Mouse (Mus musculus) left cerebral cortex, postnatal 10 days (tissue): Measurements from ENCODE around the gene Pgbd5. TPM values are rescaled to one million over a fixed set of nuclear protein-coding genes. Genes with fewer than 3 reads are reported as not detected.

Source experiments
- DNase-seq, 2 experiments: peaks; one replicate each; pipeline ENCODE4 v3.0.0; 2021 to 2022; ENCODE audit warnings: low spot score in 2 of 2, mixed read lengths in 1 of 2; ENCODE audit errors: extremely low spot score in 1 of 2
- intact Hi-C: fragments of 180-260 bp; cut with DNase I; formaldehyde crosslinking; loops from one replicate; pipeline ENCODE4 v1.15.1; 2025
- total RNA-seq, 2 experiments: library from RNA; stranded (reverse); gene quantifications; 2 replicates each; pipeline ENCODE4 v1.2.3; 2021

Gene Pgbd5
- total RNA-seq, 2 experiments from 2014 or later, result 126 to 127 TPM

- DNase-seq, result no peak
- intact Hi-C loops, result loop anchor here (5.0 kb wide), 1 partner anchor 97 kb away; the partner anchor contains the start of gene Galnt2
Measured at GRCm38 (mm10) chr8:124329690-124330089, 109.8 kb downstream of the Pgbd5 start.

- no peak for DNase-seq
- intact Hi-C loops, result loop anchor here (5.0 kb wide), 1 partner anchor 96 kb away; the partner anchor contains the start of gene Galnt2
Measured at GRCm38 (mm10) chr8:124328259-124328658, 111.2 kb downstream of the Pgbd5 start.

- no peak for DNase-seq
- intact Hi-C loops, result no loop called here
Measured at GRCm38 (mm10) chr8:124323356-124323755, 116.1 kb downstream of the Pgbd5 start.

- no peak for DNase-seq
- intact Hi-C loops, result no loop called here
Measured at GRCm38 (mm10) chr8:124321227-124321840, 118.1 kb downstream of the Pgbd5 start.

GRCm38 (mm10) chr8:124319316-124319652 is 120.2 kb downstream of the Pgbd5 start:
- intact Hi-C loops, result loop anchor here (5.0 kb wide), 1 partner anchor 42 kb away; no protein-coding TSS in a partner anchor
- no peak for DNase-seq

Other genes with a start within 250 kb of the Pgbd5 start
- 10 to 100 TPM; 86.0 to 91.2 TPM for gene Galnt2, start 208.3 kb downstream of the Pgbd5 start, total RNA-seq
- 10 to 100 TPM; 32.8 to 39.1 TPM for gene Cog2, start 81.1 kb upstream of the Pgbd5 start, total RNA-seq
- gene Agt, start 130.0 kb upstream of the Pgbd5 start, total RNA-seq, result 10 to 100 TPM; 10.4 to 20.5 TPM
- not detected for gene Capn9, start 136.5 kb upstream of the Pgbd5 start, total RNA-seq
- 10 to 100 TPM; 55.2 to 64.5 TPM for gene 2310022B05Rik, start 223.7 kb upstream of the Pgbd5 start, total RNA-seq